In the genomic region with DNA sequence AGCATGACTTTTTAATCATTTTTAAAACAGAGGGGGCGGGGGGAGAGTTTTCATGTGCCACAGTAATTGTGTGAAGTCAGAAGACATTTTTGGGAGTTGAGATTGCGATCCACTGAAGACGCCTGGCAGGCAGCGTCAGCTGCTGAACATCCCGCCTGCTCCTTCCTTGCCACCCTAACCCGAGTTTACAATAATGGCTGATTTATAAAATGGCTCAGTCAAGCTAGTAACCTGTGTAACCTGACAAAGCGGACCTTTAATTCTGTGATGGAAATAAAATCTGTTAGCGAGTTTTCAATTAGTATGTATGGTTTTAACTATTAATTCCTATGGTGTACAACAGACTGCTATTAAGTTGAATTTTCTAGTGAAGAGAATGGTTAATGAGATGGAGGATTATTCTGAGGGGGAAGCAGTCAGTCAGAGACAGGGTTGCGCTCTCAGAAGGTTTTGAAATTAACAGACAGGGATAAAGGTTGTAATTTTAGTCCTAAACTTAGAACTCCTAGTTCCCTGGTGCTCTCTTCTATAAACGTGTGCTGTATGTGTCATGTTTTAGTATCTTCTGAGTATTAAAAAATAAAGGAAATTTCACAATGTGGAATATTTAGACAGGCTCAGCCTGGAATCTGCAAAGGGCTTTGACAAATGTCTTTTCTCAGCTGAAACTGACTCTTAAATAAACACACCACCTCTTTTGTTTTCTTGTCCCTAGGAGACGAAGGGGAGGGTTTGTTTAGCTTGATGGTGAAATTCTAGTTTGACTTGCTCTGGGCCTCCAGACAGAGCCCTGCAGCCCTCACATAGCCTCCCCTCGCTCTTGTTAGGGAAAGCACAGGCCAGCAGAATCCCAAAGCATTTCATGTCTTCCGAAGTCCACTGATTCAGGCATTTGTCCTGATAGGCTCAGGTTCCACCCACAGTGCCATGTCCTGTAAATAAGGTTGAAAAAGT, we compare ENCODE assay signal across 8 mouse cellular contexts. TPM values are rescaled to one million over a fixed set of nuclear protein-coding genes. Genes with fewer than 3 reads are reported as not detected.
DNase-seq lines count a peak whose midpoint lies in the region; ATAC-seq and TF ChIP-seq lines count a peak whose summit lies in the region.

No protein-coding gene starts in this region.

- no peaks in the 10 kb centered on the region for H3K27me3 ChIP-seq in heart, adult 2 months (ENCODE audit: control insufficient read depth, insufficient read depth, low read length)
- H3K27me3 ChIP-seq in intestine, embryonic 16.5 days (replicated peaks; ENCODE audit: control insufficient read depth, insufficient read depth, low read length), result no peaks in the 10 kb centered on the region
- H3K27me3 ChIP-seq in midbrain, embryonic 11.5 days (ENCODE audit: control insufficient read depth, insufficient read depth, low read length), result no peaks in the 10 kb centered on the region

- H3K9ac ChIP-seq in heart, adult 2 months (ENCODE audit: low read depth, low read length), result no peak overlapping the region
- H3K9ac ChIP-seq in intestine, embryonic 16.5 days (ENCODE audit: low read depth, low read length), result no peak overlapping the region
- H3K9ac ChIP-seq in midbrain, embryonic 11.5 days (ENCODE audit: low read length), result no peak overlapping the region

- peak; percentile 45; the same call in 1 of the 2 replicates for ATAC-seq in intestine, embryonic 16.5 days
- no peak for ATAC-seq in midbrain, embryonic 11.5 days (ENCODE audit: low FRiP score)

- TF ChIP-seq CTCF in heart, adult 2 months (IDR thresholded peaks at IDR 0.05), result no peak
- no peak for TF ChIP-seq CTCF in cortical plate, adult 2 months (IDR thresholded peaks at IDR 0.05; ENCODE audit: extremely low read depth, insufficient read depth, low read length)

- H3K4me1 ChIP-seq in heart, adult 2 months (ENCODE audit: control insufficient read depth, insufficient read depth, low read length), result peaks cover 2% of the 10 kb centered on the region
- peaks cover 6% of the 10 kb centered on the region for H3K4me1 ChIP-seq in cortical plate, adult 2 months (ENCODE audit: control insufficient read depth, insufficient read depth, low read length)
- H3K4me1 ChIP-seq in intestine, embryonic 16.5 days (ENCODE audit: control insufficient read depth, insufficient read depth, low read length), result peaks cover 6% of the 10 kb centered on the region; the same call in 1 of the 2 replicates
- no peaks in the 10 kb centered on the region for H3K4me1 ChIP-seq in midbrain, embryonic 11.5 days (ENCODE audit: control insufficient read depth, insufficient read depth, low read length)

- H3K36me3 ChIP-seq in heart, adult 2 months (ENCODE audit: control insufficient read depth, insufficient read depth, low read length), result peaks cover 3% of the 10 kb centered on the region; the same call in 1 of the 2 replicates
- no peaks in the 10 kb centered on the region for H3K36me3 ChIP-seq in intestine, embryonic 16.5 days (ENCODE audit: control insufficient read depth, insufficient read depth, low read length)
- H3K36me3 ChIP-seq in midbrain, embryonic 11.5 days (ENCODE audit: control insufficient read depth, insufficient read depth, low read length), result peaks cover 4% of the 10 kb centered on the region

- peak overlapping the region; percentile 15 for H3K27ac ChIP-seq in heart, adult 2 months
- peak overlapping the region; percentile 32 for H3K27ac ChIP-seq in cortical plate, adult 2 months (ENCODE audit: insufficient read depth, low read length)
- peak overlapping the region; percentile 43 for H3K27ac ChIP-seq in intestine, embryonic 16.5 days (ENCODE audit: low read length)
- H3K27ac ChIP-seq in midbrain, embryonic 11.5 days (ENCODE audit: low read depth, low read length), result peak overlapping the region; percentile 41; the same call in 1 of the 2 replicates

- 82% methylated on average over 13 of the region's 13 CpGs for WGBS in heart, adult 2 months
- WGBS in intestine, embryonic 16.5 days, result 49% methylated on average over 13 of the region's 13 CpGs
- 76% methylated on average over 13 of the region's 13 CpGs for WGBS in midbrain, embryonic 11.5 days

- H3K9me3 ChIP-seq in intestine, embryonic 16.5 days (ENCODE audit: control insufficient read depth, low read length), result no peaks in the 10 kb centered on the region
- no peaks in the 10 kb centered on the region for H3K9me3 ChIP-seq in midbrain, embryonic 11.5 days (ENCODE audit: control insufficient read depth, low read length)

- no peak for DNase-seq in heart, adult 2 months
- DNase-seq in heart, postnatal 4 days, result no peak
- DNase-seq in midbrain, embryonic 11.5 days (ENCODE audit: low spot score, missing footprints), result no peak
- DNase-seq in testis, postnatal 10 days (ENCODE audit: low spot score), result no peak
- DNase-seq in thymus, adult 18-20 months, result no peak
- no peak for DNase-seq in natural killer cell, adult 2 months (ENCODE audit: low spot score in 2 of 2)

- intact Hi-C loops in heart, adult 2 months (cut with DNase I), result no loop called here

- no peak for TF ChIP-seq EP300 in heart, adult 2 months (IDR thresholded peaks at IDR 0.05; ENCODE audit: insufficient read depth, low read depth, low read length)

- TF ChIP-seq POLR2A in heart, adult 2 months (IDR thresholded peaks at IDR 0.05; ENCODE audit: insufficient read depth, low read depth, low read length), result no peak
- no peak for TF ChIP-seq POLR2A in cortical plate, adult 2 months (IDR thresholded peaks at IDR 0.05; ENCODE audit: extremely low read depth, insufficient read depth, low read length)

- H3K4me2 ChIP-seq in intestine, embryonic 16.5 days (ENCODE audit: low read depth, low read length), result no peak overlapping the region; the same call in 1 of the 2 replicates
- no peak overlapping the region for H3K4me2 ChIP-seq in midbrain, embryonic 11.5 days

- H3K4me3 ChIP-seq in heart, adult 2 months, result no peak overlapping the region
- H3K4me3 ChIP-seq in cortical plate, adult 2 months (ENCODE audit: insufficient read depth, low read length), result no peak overlapping the region
- H3K4me3 ChIP-seq in intestine, embryonic 16.5 days (ENCODE audit: low read length), result no peak overlapping the region
- H3K4me3 ChIP-seq in midbrain, embryonic 11.5 days (ENCODE audit: low read depth, low read length), result no peak overlapping the region

- no peaks in the 10 kb centered on the region for H3K79me2 ChIP-seq in heart, adult 2 months (replicated peaks; ENCODE audit: control insufficient read depth, insufficient read depth, low read length)

RNA-seq across cellular contexts. Expression of a gene that starts 51.6 kb away (rescaled TPM):
- 10 to 100 TPM in 1 of 2 experiments, 1 to 10 TPM in 1; 8.4 to 11.4 TPM for total RNA-seq in heart, adult 2 months (2021)
- polyA plus RNA-seq in heart, adult 2 months (2012; rRNA removed), result 9.3 and 11.7 TPM in 2 replicates
- total RNA-seq in heart, postnatal 4 days (2021), result 10 to 100 TPM; 20.4 to 20.5 TPM
- 13.4 and 14.0 TPM in 2 replicates for polyA plus RNA-seq in cortical plate, adult 2 months (2012; rRNA removed)
- 16.3 and 18.4 TPM in 2 replicates for polyA plus RNA-seq in intestine, embryonic 16.5 days (2015; fragmentation: Nextera tagmentation; extraction: Ambion mirVana)
- polyA plus RNA-seq in midbrain, embryonic 11.5 days (2014; fragmentation: Nextera tagmentation; extraction: Ambion mirVana), result 33.5 and 34.8 TPM in 2 replicates

RNA-seq across cellular contexts. Expression of a gene that starts 56.8 kb away (rescaled TPM):
- total RNA-seq in heart, adult 2 months (2021), result 10 to 100 TPM; 63.9 to 65.3 TPM
- 28.0 and 46.2 TPM in 2 replicates for polyA plus RNA-seq in heart, adult 2 months (2012; rRNA removed)
- 10 to 100 TPM; 86.6 to 89.9 TPM for total RNA-seq in heart, postnatal 4 days (2021)
- 61.4 and 63.3 TPM in 2 replicates for polyA plus RNA-seq in cortical plate, adult 2 months (2012; rRNA removed)
- polyA plus RNA-seq in intestine, embryonic 16.5 days (2015; fragmentation: Nextera tagmentation; extraction: Ambion mirVana), result 74.8 and 77.0 TPM in 2 replicates
- polyA plus RNA-seq in midbrain, embryonic 11.5 days (2014; fragmentation: Nextera tagmentation; extraction: Ambion mirVana), result 76.3 and 77.0 TPM in 2 replicates
